Mouse (Mus musculus) adrenal gland, adult 18-20 months (tissue): Measurements from ENCODE around the gene Znhit2. TPM values are rescaled to one million over a fixed set of nuclear protein-coding genes. Genes with fewer than 3 reads are reported as not detected.
"Not testable (repeated sequence)": the region's sequence is repeated elsewhere in the genome, so short reads cannot be mapped to it uniquely, and the experiment has no call there.

Experiments used
- DNase-seq, 2 experiments: peaks; one replicate each; pipeline ENCODE4 v3.0.0; 2021 to 2022; ENCODE audit warnings: low spot score in 2 of 2
- long read RNA-seq, 2 experiments: library from polyadenylated mRNA; stranded (forward); transcript quantifications; one replicate each; pipeline ENCODE4 v2.0.0; 2021
- total RNA-seq, 2 experiments: library from RNA; stranded (reverse); gene quantifications; 1 replicate in 1 of 2; 2 replicates in 1 of 2; pipeline ENCODE4 v1.2.3; 2021

Gene Znhit2
- total RNA-seq = 10 to 100 TPM; 29.1 to 32.9 TPM
- long read RNA-seq, experiment 1, transcript Znhit2-201 (1 exons, 1,281 nt) = major isoform, 18 of 18 reads
- long read RNA-seq, experiment 1, partial matches to known transcripts = 0 of 18 reads
- long read RNA-seq, experiment 1, other reads (novel, unspliced or antisense) = 0 of 18 reads
- long read RNA-seq, experiment 2, transcript Znhit2-201 (1 exons, 1,281 nt) = major isoform, 58 of 58 reads
- long read RNA-seq, experiment 2, partial matches to known transcripts = 0 of 58 reads
- long read RNA-seq, experiment 2, other reads (novel, unspliced or antisense) = 0 of 58 reads

- DNase-seq = peak; percentile 86 to 87
Observed at GRCm38 (mm10) chr19:6061021-6061533, at the start of gene Znhit2. Gene Znhit2 (plus strand): TSS chr19:6061192.

GRCm38 (mm10) chr19:6013691-6014090 lies 47.3 kb upstream of the Znhit2 start:
- no peak for DNase-seq

- peak; percentile 47 to 56 for DNase-seq
Observed at GRCm38 (mm10) chr19:6014991-6015510, 45.9 kb upstream of the Znhit2 start.

GRCm38 (mm10) chr19:6015511-6016315 lies 45.3 kb upstream of the Znhit2 start, which contains the start of gene Capn1:
Gene Capn1 (minus strand): TSS chr19:6015897.
- peak; percentile 69 to 70 for DNase-seq

- DNase-seq = no peak
Observed at GRCm38 (mm10) chr19:6016532-6016931, 44.5 kb upstream of the Znhit2 start.

- DNase-seq = peak; percentile 84 to 89
Observed at GRCm38 (mm10) chr19:6018142-6019089, 42.6 kb upstream of the Znhit2 start.

GRCm38 (mm10) chr19:6020276-6020675 lies 40.7 kb upstream of the Znhit2 start:
- no peak for DNase-seq

- no peak for DNase-seq
Observed at GRCm38 (mm10) chr19:6023059-6023458, 37.9 kb upstream of the Znhit2 start.

- peak in 1 of 2 experiments; percentile 41 for DNase-seq
Observed at GRCm38 (mm10) chr19:6023930-6024329, 37.1 kb upstream of the Znhit2 start.

GRCm38 (mm10) chr19:6028991-6029390 lies 32.0 kb upstream of the Znhit2 start:
- no peak for DNase-seq

GRCm38 (mm10) chr19:6029426-6029825 lies 31.6 kb upstream of the Znhit2 start:
- DNase-seq = no peak

- no peak for DNase-seq
Observed at GRCm38 (mm10) chr19:6030520-6031280, 30.3 kb upstream of the Znhit2 start.

GRCm38 (mm10) chr19:6035966-6036585 lies 24.9 kb upstream of the Znhit2 start:
- DNase-seq = no peak

GRCm38 (mm10) chr19:6037695-6038094 lies 23.3 kb upstream of the Znhit2 start:
- no peak for DNase-seq

GRCm38 (mm10) chr19:6038326-6038725 lies 22.7 kb upstream of the Znhit2 start:
- DNase-seq = no peak

- DNase-seq = no peak
Observed at GRCm38 (mm10) chr19:6040002-6040401, 21.0 kb upstream of the Znhit2 start.

GRCm38 (mm10) chr19:6042293-6042692 lies 18.7 kb upstream of the Znhit2 start:
- no peak for DNase-seq

GRCm38 (mm10) chr19:6044102-6044501 lies 16.9 kb upstream of the Znhit2 start:
- not testable (repeated sequence) for DNase-seq
